Mouse (Mus musculus): ENCODE data around the gene Epn1. TPM values are rescaled to one million over a fixed set of nuclear protein-coding genes. Genes with fewer than 3 reads are reported as not detected.

Epn1 gene
- total and polyA plus RNA-seq, 3 experiments, result 75.5 to 147 TPM; not detected in 1

DNA sequence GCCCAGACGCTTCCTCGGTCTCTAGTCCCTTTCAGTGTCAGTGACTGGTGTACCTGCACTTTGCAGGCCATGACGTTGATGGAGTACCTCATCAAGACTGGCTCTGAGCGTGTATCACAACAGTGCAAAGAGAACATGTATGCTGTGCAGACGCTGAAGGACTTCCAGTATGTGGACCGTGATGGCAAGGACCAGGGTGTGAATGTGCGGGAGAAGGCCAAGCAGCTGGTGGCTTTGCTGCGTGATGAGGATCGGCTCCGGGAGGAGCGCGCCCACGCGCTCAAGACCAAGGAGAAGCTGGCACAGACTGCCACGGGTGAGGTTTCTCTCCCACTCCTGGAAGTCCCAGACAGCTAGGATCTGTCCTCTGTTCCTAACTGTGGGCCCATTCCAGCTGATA is 9.8 kb downstream of the Epn1 start:
- no peak overlapping the region for H3K27ac ChIP-seq (ENCODE audit: control insufficient read depth, low read depth, low read length)
- no peak overlapping the region for H3K9ac ChIP-seq (ENCODE audit: control insufficient read depth, low read depth, low read length, poor library complexity, severe bottlenecking)
- H3K9me3 ChIP-seq (replicated peaks; ENCODE audit: insufficient read depth, low read length), result no peaks in the 10 kb centered on the region
- peaks cover 0 to 8% of the 10 kb centered on the region in 2 experiments; a peak in 3 of 4 replicates for H3K4me1 ChIP-seq (ENCODE audit: control insufficient read depth in 1 of 2, insufficient read depth in 2 of 2, low read length in 2 of 2)
- TF ChIP-seq HCFC1 (IDR thresholded peaks at IDR 0.05; ENCODE audit: low read depth, low read length) (no peak), CHD1 (IDR thresholded peaks at IDR 0.05; ENCODE audit: low read depth, low read length) (no peak), NRF1 (IDR thresholded peaks at IDR 0.05; ENCODE audit: insufficient read depth, low read depth, low read length, poor library complexity, severe bottlenecking) (no peak), ELF1 (IDR thresholded peaks at IDR 0.05; ENCODE audit: low read depth, low read length) (no peak), MAX (IDR thresholded peaks at IDR 0.05; ENCODE audit: low read length) (no peak), NELFE (IDR thresholded peaks at IDR 0.05; ENCODE audit: low read depth, low read length) (no peak), CTCF (IDR thresholded peaks at IDR 0.05 in 2 of 3, conservative IDR thresholded peaks at IDR 0.05 in 1 of 3; ENCODE audit: control insufficient read depth in 1 of 3, insufficient read depth in 1 of 3, low read depth in 2 of 3, low read length in 3 of 3, poor library complexity in 1 of 3, severe bottlenecking in 1 of 3) (no peak), ETS1 (IDR thresholded peaks at IDR 0.05; ENCODE audit: low read depth, low read length) (no peak), BHLHE40 (IDR thresholded peaks at IDR 0.05; ENCODE audit: borderline replicate concordance, low read depth, low read length) (no peak), UBTF (IDR thresholded peaks at IDR 0.05; ENCODE audit: borderline replicate concordance, insufficient read depth, low read depth, low read length) (no peak), GABPA (IDR thresholded peaks at IDR 0.05; ENCODE audit: low read depth, low read length) (no peak), POLR2A (IDR thresholded peaks at IDR 0.05; ENCODE audit: control insufficient read depth in 1 of 2, insufficient read depth in 1 of 2, low read depth in 1 of 2, low read length in 2 of 2, poor library complexity in 1 of 2) (no peak), POLR2AphosphoS5 (IDR thresholded peaks at IDR 0.05; ENCODE audit: borderline replicate concordance, low read depth, low read length) (no peak), TAL1 (IDR thresholded peaks at IDR 0.05; ENCODE audit: low read length) (no peak), ZNF384 (IDR thresholded peaks at IDR 0.05; ENCODE audit: low read depth, low read length) (no peak), E2F4 (IDR thresholded peaks at IDR 0.05; ENCODE audit: borderline replicate concordance, low read depth, low read length) (no peak), MAZ (IDR thresholded peaks at IDR 0.05; ENCODE audit: low read depth, low read length) (no peak), TCF12 (IDR thresholded peaks at IDR 0.05; ENCODE audit: low read depth, low read length) (no peak), MYB (IDR thresholded peaks at IDR 0.05; ENCODE audit: low read depth, low read length) (no peak), ZC3H11A (IDR thresholded peaks at IDR 0.05; ENCODE audit: low read depth, low read length) (no peak)
- DNase-seq (ENCODE audit: low read depth, low spot score), result no peak
- no peaks in the 10 kb centered on the region for H3K27me3 ChIP-seq (ENCODE audit: control insufficient read depth in 1 of 2, insufficient read depth in 2 of 2, low read length in 2 of 2)
- H3K4me3 ChIP-seq (ENCODE audit: control insufficient read depth in 1 of 2, insufficient read depth in 1 of 2, low read depth in 2 of 2, low read length in 2 of 2), result no peak overlapping the region
- H3K79me2 ChIP-seq (ENCODE audit: control insufficient read depth, insufficient read depth, low read length, poor library complexity), result peaks cover 27% of the 10 kb centered on the region
- peaks cover 9 to 19% of the 10 kb centered on the region in 2 experiments for H3K36me3 ChIP-seq (ENCODE audit: control insufficient read depth in 1 of 2, insufficient read depth in 2 of 2, low read length in 2 of 2)

All from MEL (cell line).